Mouse (Mus musculus): ENCODE measurements around the gene Dazap1.
"Not testable (repeated sequence)": the region's sequence is repeated elsewhere in the genome, so short reads cannot be mapped to it uniquely, and the experiment has no call there.

- TF ChIP-seq TAL1 (IDR thresholded peaks at IDR 0.05; ENCODE audit: low read length); CTCF (IDR thresholded peaks at IDR 0.05 in 2 of 3, conservative IDR thresholded peaks at IDR 0.05 in 1 of 3; ENCODE audit: control insufficient read depth in 1 of 3, insufficient read depth in 1 of 3, low read depth in 2 of 3, low read length in 3 of 3, poor library complexity in 1 of 3, severe bottlenecking in 1 of 3); MXI1 (IDR thresholded peaks at IDR 0.05; ENCODE audit: low read depth, low read length); E2F4 (IDR thresholded peaks at IDR 0.05; ENCODE audit: borderline replicate concordance, low read depth, low read length): not testable (repeated sequence)
Measured at GRCm38 (mm10) chr10:80211547-80212103, 49.7 kb upstream of the Dazap1 start.

Data from MEL (cell line).